Mouse (Mus musculus) spleen, postnatal 10 days (tissue): Measurements from ENCODE around the gene Fat2.

Experiments
- DNase-seq, 2 experiments: peaks; one replicate each; pipeline ENCODE4 v3.0.0; 2021 to 2022; ENCODE audit warnings: low spot score in 2 of 2

The Fat2 gene

GRCm38 (mm10) chr11:55240556-55240955 is 95.8 kb downstream of the Fat2 start:
- peak; percentile 16 to 55 for DNase-seq

GRCm38 (mm10) chr11:55239496-55239895 is 96.9 kb downstream of the Fat2 start:
- no peak for DNase-seq

GRCm38 (mm10) chr11:55236815-55237214 is 99.5 kb downstream of the Fat2 start:
- DNase-seq = no peak

GRCm38 (mm10) chr11:55234791-55235190 is 101.6 kb downstream of the Fat2 start:
- no peak for DNase-seq

- DNase-seq = no peak
Observed at GRCm38 (mm10) chr11:55234288-55234687, 102.1 kb downstream of the Fat2 start.

GRCm38 (mm10) chr11:55231034-55231433 is 105.3 kb downstream of the Fat2 start:
- DNase-seq = no peak

GRCm38 (mm10) chr11:55221306-55221705 is 115.1 kb downstream of the Fat2 start:
- DNase-seq = no peak

- DNase-seq = no peak
Observed at GRCm38 (mm10) chr11:55218473-55218872, 117.9 kb downstream of the Fat2 start.

GRCm38 (mm10) chr11:55217880-55218279 is 118.5 kb downstream of the Fat2 start:
- DNase-seq = no peak

- DNase-seq = no peak
Observed at GRCm38 (mm10) chr11:55217418-55217817, 118.9 kb downstream of the Fat2 start.

- no peak for DNase-seq
Observed at GRCm38 (mm10) chr11:55216830-55217229, 119.5 kb downstream of the Fat2 start.

- DNase-seq = no peak
Observed at GRCm38 (mm10) chr11:55216061-55216460, 120.3 kb downstream of the Fat2 start.

- DNase-seq = no peak
Observed at GRCm38 (mm10) chr11:55214978-55215377, 121.4 kb downstream of the Fat2 start.

- no peak for DNase-seq
Observed at GRCm38 (mm10) chr11:55214161-55214560, 122.2 kb downstream of the Fat2 start.

- DNase-seq = no peak
Observed at GRCm38 (mm10) chr11:55213518-55213917, 122.8 kb downstream of the Fat2 start.

GRCm38 (mm10) chr11:55209626-55210353 is 126.6 kb downstream of the Fat2 start:
- DNase-seq = no peak

- DNase-seq = no peak
Observed at GRCm38 (mm10) chr11:55209032-55209431, 127.3 kb downstream of the Fat2 start.

- DNase-seq = no peak
Observed at GRCm38 (mm10) chr11:55208001-55208690, 128.2 kb downstream of the Fat2 start.

GRCm38 (mm10) chr11:55204602-55205001 is 131.8 kb downstream of the Fat2 start:
- DNase-seq = peak in 1 of 2 experiments; percentile 40

- peak; percentile 92 to 98 for DNase-seq
Observed at GRCm38 (mm10) chr11:55204159-55204596, 132.2 kb downstream of the Fat2 start, which contains the start of gene Slc36a1. Gene Slc36a1 (plus strand): TSS chr11:55204350.
